ENCODE assay signal across 21 mouse cellular contexts in the genomic region with DNA sequence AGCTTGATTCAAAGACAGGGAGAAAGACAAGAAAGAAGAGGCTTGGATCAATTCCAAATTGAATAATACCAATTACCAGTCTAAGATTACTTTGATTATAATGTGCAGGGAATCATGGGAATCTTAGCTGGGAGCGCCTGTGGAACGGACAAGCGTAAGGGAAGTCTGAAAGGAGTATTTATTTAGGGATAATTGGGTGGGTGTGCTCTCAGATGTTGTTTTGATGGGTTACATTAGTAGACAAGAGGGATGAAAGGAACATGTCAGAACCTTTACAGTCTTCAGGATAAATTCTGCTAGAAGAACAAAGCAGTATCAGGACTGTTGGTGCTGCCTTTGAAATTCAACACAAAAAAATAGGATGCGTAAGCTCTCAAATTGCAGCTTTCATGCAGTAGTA. TPM values are rescaled to one million over a fixed set of nuclear protein-coding genes. Genes with fewer than 3 reads are reported as not detected.
A peak's percentile ranks its signal among the peaks of the same experiment; 100 is the strongest.
DNase-seq lines count a peak whose midpoint lies in the region; ATAC-seq and TF ChIP-seq lines count a peak whose summit lies in the region.
"Had no signal": no experiment of that assay in that cellular context is flagged by ENCODE, and none has a peak within 500 bp of the region (broad histone marks: within the 10 kb centered on the region; RNA-seq: fewer than 3 reads in every experiment).

No protein-coding gene starts in this region.

- no peaks in the 10 kb centered on the region for H3K9me3 ChIP-seq in embryonic facial prominence, embryonic 14.5 days (ENCODE audit: control insufficient read depth, low read length)
- no peaks in the 10 kb centered on the region for H3K9me3 ChIP-seq in embryonic facial prominence, embryonic 10.5 days
- no peaks in the 10 kb centered on the region for H3K9me3 ChIP-seq in midbrain, embryonic 16.5 days (replicated peaks; ENCODE audit: control insufficient read depth, low read length, poor library complexity, severe bottlenecking)
- no peaks in the 10 kb centered on the region for H3K9me3 ChIP-seq in midbrain, postnatal 0 days (ENCODE audit: low read length)
- H3K9me3 ChIP-seq in forebrain, embryonic 12.5 days = no peaks in the 10 kb centered on the region
- H3K9me3 ChIP-seq in forebrain, embryonic 16.5 days (ENCODE audit: control insufficient read depth, low read length) = no peaks in the 10 kb centered on the region
- H3K9me3 ChIP-seq: G1E; heart, embryonic 15.5 days; hindbrain, embryonic 13.5 days had no signal

- peak; percentile 50; the same call in 1 of the 2 replicates for ATAC-seq in embryonic facial prominence, embryonic 14.5 days (ENCODE audit: low read depth)
- ATAC-seq in midbrain, embryonic 16.5 days = peak; percentile 21; the same call in 1 of the 2 replicates
- ATAC-seq in midbrain, postnatal 0 days (ENCODE audit: low FRiP score) = no peak
- ATAC-seq in forebrain, embryonic 12.5 days (ENCODE audit: low FRiP score) = peak; percentile 86; the same call in 1 of the 2 replicates
- peak; percentile 96 for ATAC-seq in forebrain, embryonic 16.5 days
- ATAC-seq: CD4-positive, CD25-positive, alpha-beta regulatory T cell, adult 4 months; hindbrain, postnatal 0 days had no signal

- H3K27ac ChIP-seq in embryonic facial prominence, embryonic 14.5 days (replicated peaks; ENCODE audit: low read depth, low read length) = no peak overlapping the region
- no peak overlapping the region for H3K27ac ChIP-seq in embryonic facial prominence, embryonic 10.5 days (replicated peaks)
- H3K27ac ChIP-seq in midbrain, embryonic 16.5 days (ENCODE audit: low read length) = no peak overlapping the region
- no peak overlapping the region for H3K27ac ChIP-seq in midbrain, postnatal 0 days (ENCODE audit: low read depth, low read length)
- H3K27ac ChIP-seq in forebrain, embryonic 12.5 days = no peak overlapping the region
- no peak overlapping the region for H3K27ac ChIP-seq in forebrain, embryonic 16.5 days (ENCODE audit: low read length)
- H3K27ac ChIP-seq: heart, adult 2 months; heart, embryonic 15.5 days; hindbrain, embryonic 13.5 days; hindbrain, postnatal 0 days had no signal

- DNase-seq in embryonic facial prominence, embryonic 14.5 days (ENCODE audit: low spot score) = peak; percentile 26
- DNase-seq in embryonic facial prominence, embryonic 10.5 days (ENCODE audit: low spot score) = no peak
- DNase-seq in midbrain, postnatal 0 days (ENCODE audit: low spot score) = no peak
- no peak for DNase-seq in spleen, postnatal 4 days (ENCODE audit: low spot score in 2 of 2)
- DNase-seq in ovary, postnatal 10 days (ENCODE audit: low spot score) = no peak
- DNase-seq: adrenal gland, postnatal 10 days; B cell, adult 2 months; cerebellum, adult 2 months; cerebellum, postnatal 10 days; gastrocnemius, postnatal 14 days; heart, adult 2 months; heart, postnatal 14 days had no signal

- H3K36me3 ChIP-seq in embryonic facial prominence, embryonic 14.5 days (ENCODE audit: control insufficient read depth, insufficient read depth, low read length) = no peaks in the 10 kb centered on the region
- 0 out of 2 replicates have a peak, but pooled peaks cover 4% of the 10 kb centered on the region for H3K36me3 ChIP-seq in embryonic facial prominence, embryonic 10.5 days (replicated peaks)
- H3K36me3 ChIP-seq in midbrain, embryonic 16.5 days (ENCODE audit: control insufficient read depth, insufficient read depth, low read length) = no peaks in the 10 kb centered on the region
- H3K36me3 ChIP-seq in midbrain, postnatal 0 days (ENCODE audit: insufficient read depth, low read length) = no peaks in the 10 kb centered on the region
- H3K36me3 ChIP-seq in forebrain, embryonic 12.5 days (replicated peaks) = no peaks in the 10 kb centered on the region
- H3K36me3 ChIP-seq in forebrain, embryonic 16.5 days (ENCODE audit: control insufficient read depth, insufficient read depth) = no peaks in the 10 kb centered on the region
- H3K36me3 ChIP-seq: heart, embryonic 15.5 days had no signal

- TF ChIP-seq CTCF in midbrain, postnatal 0 days (IDR thresholded peaks at IDR 0.05) = no peak

- no peak overlapping the region for H3K4me3 ChIP-seq in embryonic facial prominence, embryonic 14.5 days (ENCODE audit: low read depth, low read length)
- H3K4me3 ChIP-seq in embryonic facial prominence, embryonic 10.5 days = no peak overlapping the region
- no peak overlapping the region for H3K4me3 ChIP-seq in midbrain, embryonic 16.5 days (ENCODE audit: low read depth, low read length)
- no peak overlapping the region for H3K4me3 ChIP-seq in midbrain, postnatal 0 days (ENCODE audit: low read depth, low read length)
- no peak overlapping the region for H3K4me3 ChIP-seq in forebrain, embryonic 12.5 days (replicated peaks)
- no peak overlapping the region for H3K4me3 ChIP-seq in forebrain, embryonic 16.5 days (replicated peaks; ENCODE audit: low read length)
- H3K4me3 ChIP-seq: heart, adult 2 months; heart, embryonic 15.5 days; hindbrain, embryonic 13.5 days had no signal

- no peak overlapping the region for H3K9ac ChIP-seq in embryonic facial prominence, embryonic 14.5 days (ENCODE audit: low read depth, low read length)
- H3K9ac ChIP-seq in midbrain, embryonic 16.5 days (ENCODE audit: low read depth, low read length) = no peak overlapping the region
- H3K9ac ChIP-seq in midbrain, postnatal 0 days (replicated peaks; ENCODE audit: low read length, poor library complexity, severe bottlenecking) = no peak overlapping the region
- no peak overlapping the region for H3K9ac ChIP-seq in forebrain, embryonic 12.5 days
- no peak overlapping the region for H3K9ac ChIP-seq in forebrain, embryonic 16.5 days (replicated peaks; ENCODE audit: low read depth, low read length)
- H3K9ac ChIP-seq: heart, embryonic 15.5 days; hindbrain, embryonic 13.5 days had no signal

- WGBS in embryonic facial prominence, embryonic 14.5 days = 54% methylated on average over 4 of the region's 4 CpGs
- 72% methylated on average over 4 of the region's 4 CpGs for WGBS in embryonic facial prominence, embryonic 10.5 days
- 40% methylated on average over 4 of the region's 4 CpGs for WGBS in midbrain, embryonic 16.5 days
- 35% methylated on average over 4 of the region's 4 CpGs for WGBS in midbrain, postnatal 0 days
- WGBS in forebrain, embryonic 12.5 days = 12% methylated on average over 4 of the region's 4 CpGs
- WGBS in forebrain, embryonic 16.5 days = 3% methylated on average over 4 of the region's 4 CpGs

- H3K27me3 ChIP-seq in embryonic facial prominence, embryonic 14.5 days (replicated peaks; ENCODE audit: control insufficient read depth, insufficient read depth, low read length) = no peaks in the 10 kb centered on the region
- no peaks in the 10 kb centered on the region for H3K27me3 ChIP-seq in embryonic facial prominence, embryonic 10.5 days (replicated peaks; ENCODE audit: low read depth, poor library complexity, severe bottlenecking)
- no peaks in the 10 kb centered on the region for H3K27me3 ChIP-seq in midbrain, embryonic 16.5 days (ENCODE audit: control insufficient read depth, insufficient read depth, low read depth, low read length)
- no peaks in the 10 kb centered on the region for H3K27me3 ChIP-seq in midbrain, postnatal 0 days (ENCODE audit: insufficient read depth, low read length)
- no peaks in the 10 kb centered on the region for H3K27me3 ChIP-seq in forebrain, embryonic 12.5 days
- no peaks in the 10 kb centered on the region for H3K27me3 ChIP-seq in forebrain, embryonic 16.5 days (replicated peaks; ENCODE audit: control insufficient read depth, insufficient read depth, low read length)
- H3K27me3 ChIP-seq: heart, embryonic 15.5 days; hindbrain, embryonic 13.5 days had no signal

- no peaks in the 10 kb centered on the region for H3K4me1 ChIP-seq in embryonic facial prominence, embryonic 14.5 days (ENCODE audit: control insufficient read depth, insufficient read depth, low read length)
- peaks cover 8% of the 10 kb centered on the region; the same call in 1 of the 2 replicates for H3K4me1 ChIP-seq in embryonic facial prominence, embryonic 10.5 days
- 0 out of 2 replicates have a peak, but pooled peaks cover 2% of the 10 kb centered on the region for H3K4me1 ChIP-seq in midbrain, embryonic 16.5 days (ENCODE audit: control insufficient read depth, insufficient read depth, low read length)
- no peaks in the 10 kb centered on the region for H3K4me1 ChIP-seq in midbrain, postnatal 0 days (ENCODE audit: insufficient read depth, low read length)
- H3K4me1 ChIP-seq in forebrain, embryonic 12.5 days = peaks cover 13% of the 10 kb centered on the region; the same call in 1 of the 2 replicates
- peaks cover 2% of the 10 kb centered on the region for H3K4me1 ChIP-seq in forebrain, embryonic 16.5 days (replicated peaks; ENCODE audit: control insufficient read depth, insufficient read depth, low read length)
- H3K4me1 ChIP-seq: heart, embryonic 15.5 days; hindbrain, embryonic 13.5 days had no signal

- no peak overlapping the region for H3K4me2 ChIP-seq in embryonic facial prominence, embryonic 14.5 days (ENCODE audit: low read depth, low read length)
- H3K4me2 ChIP-seq in midbrain, embryonic 16.5 days (ENCODE audit: low read length) = peak overlapping the region; percentile 14; the same call in 1 of the 2 replicates
- H3K4me2 ChIP-seq in midbrain, postnatal 0 days (ENCODE audit: low read depth, low read length, poor library complexity, severe bottlenecking) = no peak overlapping the region
- H3K4me2 ChIP-seq in forebrain, embryonic 12.5 days = no peak overlapping the region
- peak overlapping the region; percentile 25 for H3K4me2 ChIP-seq in forebrain, embryonic 16.5 days (ENCODE audit: low read length)
- H3K4me2 ChIP-seq: heart, embryonic 11.5 days; heart, embryonic 15.5 days; hindbrain, embryonic 13.5 days had no signal

RNA-seq across cellular contexts. Expression of a gene that starts 40.8 kb away (rescaled TPM):
- polyA plus RNA-seq in embryonic facial prominence, embryonic 14.5 days (2014; fragmentation: Nextera tagmentation; extraction: Ambion mirVana) = 9.9 and 10.7 TPM in 2 replicates
- 17.6 and 18.3 TPM in 2 replicates for polyA plus RNA-seq in embryonic facial prominence, embryonic 10.5 days (2016; fragmentation: Nextera tagmentation; extraction: Ambion mirVana)
- polyA plus RNA-seq in midbrain, embryonic 16.5 days (2015; fragmentation: Nextera tagmentation; extraction: Ambion mirVana) = 7.7 and 8.5 TPM in 2 replicates
- total RNA-seq in midbrain, postnatal 0 days (2014; rRNA removed) = 3.6 and 7.8 TPM in 2 replicates
- polyA plus RNA-seq in midbrain, postnatal 0 days (2015; fragmentation: Nextera tagmentation; extraction: Ambion mirVana) = 6.2 and 6.9 TPM in 2 replicates
- polyA plus RNA-seq in forebrain, embryonic 12.5 days (2016; fragmentation: Nextera tagmentation; extraction: Ambion mirVana) = 14.3 and 16.6 TPM in 2 replicates
- 9.5 and 9.6 TPM in 2 replicates for polyA plus RNA-seq in forebrain, embryonic 16.5 days (2015; fragmentation: Nextera tagmentation; extraction: Ambion mirVana)

Comparison
In these comparisons a context has a peak if more than half of its experiments do, and no peak if none do; other contexts are left out.
1. H3K4me2 ChIP-seq: peak in midbrain, embryonic 16.5 days (single experiment) and forebrain, embryonic 16.5 days (single experiment); none in embryonic facial prominence, embryonic 14.5 days (single experiment), midbrain, postnatal 0 days (single experiment) and forebrain, embryonic 12.5 days (single experiment).